Mouse (Mus musculus): ENCODE data around the gene Bbs9. TPM values are rescaled to one million over a fixed set of nuclear protein-coding genes. Genes with fewer than 3 reads are reported as not detected.
A peak's percentile ranks its signal among the peaks of the same experiment; 100 is the strongest.

Gene Bbs9
- polyA plus RNA-seq, 1 experiment from 2014 or later, result 13.4 TPM

- H3K4me1 ChIP-seq (ENCODE audit: control insufficient read depth, insufficient read depth, low read length), result no peaks in the 10 kb centered on the region
- ATAC-seq (ENCODE audit: low read depth) (no peak), DNase-seq (ENCODE audit: low spot score) (no peak)
- H3K9me3 ChIP-seq (ENCODE audit: control insufficient read depth, low read length), result no peaks in the 10 kb centered on the region
- H3K9ac ChIP-seq (ENCODE audit: low read depth, low read length), result no peak overlapping the region
- no peak overlapping the region for H3K4me2 ChIP-seq (ENCODE audit: low read depth, low read length)
- WGBS, result 81% methylated on average over 11 of the region's 11 CpGs
- no peaks in the 10 kb centered on the region for H3K27me3 ChIP-seq (replicated peaks; ENCODE audit: control insufficient read depth, insufficient read depth, low read length)
- no peak overlapping the region for H3K4me3 ChIP-seq (ENCODE audit: low read depth, low read length)
- H3K27ac ChIP-seq (replicated peaks; ENCODE audit: low read depth, low read length), result no peak overlapping the region
- peaks cover 73% of the 10 kb centered on the region for H3K36me3 ChIP-seq (ENCODE audit: control insufficient read depth, insufficient read depth, low read length)
Measured at GRCm38 (mm10) chr9:22457142-22457835, 18.2 kb upstream of the Bbs9 start.

DNA sequence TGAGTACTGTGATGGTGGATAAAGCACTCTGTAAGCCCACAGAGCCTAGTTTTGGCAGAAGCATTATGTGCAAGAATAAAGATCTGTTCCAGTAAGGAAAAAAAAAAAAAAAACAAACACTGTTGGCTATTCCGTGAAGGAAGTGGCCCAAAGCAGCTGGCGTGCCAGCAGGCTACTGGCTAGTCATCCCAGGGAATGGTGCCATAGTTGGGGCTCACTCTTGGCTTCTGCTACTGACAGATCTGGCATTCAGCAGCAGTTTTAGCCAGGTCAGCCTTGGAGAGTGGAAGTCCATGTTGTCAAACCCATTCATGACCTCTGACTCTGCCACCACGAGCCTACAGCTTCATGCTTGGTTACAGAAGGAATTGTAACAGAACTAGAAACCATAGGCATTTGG lies 13.6 kb upstream of the Bbs9 start:
- H3K9me3 ChIP-seq (ENCODE audit: control insufficient read depth, low read length), result no peaks in the 10 kb centered on the region
- H3K27me3 ChIP-seq (replicated peaks; ENCODE audit: control insufficient read depth, insufficient read depth, low read length), result no peaks in the 10 kb centered on the region
- no peak for DNase-seq (ENCODE audit: low spot score)
- peaks cover 35% of the 10 kb centered on the region for H3K36me3 ChIP-seq (ENCODE audit: control insufficient read depth, insufficient read depth, low read length)
- H3K4me3 ChIP-seq (ENCODE audit: low read depth, low read length), result no peak overlapping the region
- H3K4me1 ChIP-seq (ENCODE audit: control insufficient read depth, insufficient read depth, low read length), result 0 out of 2 replicates have a peak, but pooled peaks cover under 1% of the 10 kb centered on the region
- ATAC-seq (ENCODE audit: low read depth), result no peak
- WGBS, result 87% methylated on average over 3 of the region's 3 CpGs
- no peak overlapping the region for H3K9ac ChIP-seq (ENCODE audit: low read depth, low read length)
- H3K27ac ChIP-seq (replicated peaks; ENCODE audit: low read depth, low read length), result no peak overlapping the region
- no peak overlapping the region for H3K4me2 ChIP-seq (ENCODE audit: low read depth, low read length)

DNA sequence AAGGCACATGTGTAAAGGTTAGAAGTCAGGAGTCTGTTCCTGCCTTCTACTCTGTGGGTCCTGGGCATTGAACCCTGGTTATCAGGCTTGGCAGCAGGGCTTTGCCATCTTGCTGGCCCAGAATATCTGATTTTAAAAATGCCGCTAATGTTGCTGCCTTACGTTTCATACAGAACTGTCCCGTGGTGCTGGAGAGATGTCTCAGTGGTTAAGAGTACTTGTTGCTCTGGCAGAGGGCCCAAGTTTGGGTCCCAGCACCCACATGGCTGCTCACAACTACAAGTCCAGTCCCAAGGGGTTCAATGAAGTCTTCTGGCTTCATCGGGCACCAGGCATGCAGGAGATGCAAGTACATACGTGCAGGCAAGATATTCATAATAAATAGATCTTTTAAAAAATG lies 9.3 kb upstream of the Bbs9 start:
- H3K9ac ChIP-seq (ENCODE audit: low read depth, low read length), result no peak overlapping the region
- H3K4me2 ChIP-seq (ENCODE audit: low read depth, low read length), result no peak overlapping the region
- H3K4me1 ChIP-seq (ENCODE audit: control insufficient read depth, insufficient read depth, low read length), result peaks cover 7% of the 10 kb centered on the region; the same call in 1 of the 2 replicates
- no peak for ATAC-seq (ENCODE audit: low read depth)
- WGBS, result 94% methylated on average over 5 of the region's 5 CpGs
- no peaks in the 10 kb centered on the region for H3K27me3 ChIP-seq (replicated peaks; ENCODE audit: control insufficient read depth, insufficient read depth, low read length)
- no peaks in the 10 kb centered on the region for H3K9me3 ChIP-seq (ENCODE audit: control insufficient read depth, low read length)
- no peak overlapping the region for H3K4me3 ChIP-seq (ENCODE audit: low read depth, low read length)
- DNase-seq (ENCODE audit: low spot score), result no peak
- H3K36me3 ChIP-seq (ENCODE audit: control insufficient read depth, insufficient read depth, low read length), result peaks cover 15% of the 10 kb centered on the region; the same call in 1 of the 2 replicates
- H3K27ac ChIP-seq (replicated peaks; ENCODE audit: low read depth, low read length), result no peak overlapping the region

DNA sequence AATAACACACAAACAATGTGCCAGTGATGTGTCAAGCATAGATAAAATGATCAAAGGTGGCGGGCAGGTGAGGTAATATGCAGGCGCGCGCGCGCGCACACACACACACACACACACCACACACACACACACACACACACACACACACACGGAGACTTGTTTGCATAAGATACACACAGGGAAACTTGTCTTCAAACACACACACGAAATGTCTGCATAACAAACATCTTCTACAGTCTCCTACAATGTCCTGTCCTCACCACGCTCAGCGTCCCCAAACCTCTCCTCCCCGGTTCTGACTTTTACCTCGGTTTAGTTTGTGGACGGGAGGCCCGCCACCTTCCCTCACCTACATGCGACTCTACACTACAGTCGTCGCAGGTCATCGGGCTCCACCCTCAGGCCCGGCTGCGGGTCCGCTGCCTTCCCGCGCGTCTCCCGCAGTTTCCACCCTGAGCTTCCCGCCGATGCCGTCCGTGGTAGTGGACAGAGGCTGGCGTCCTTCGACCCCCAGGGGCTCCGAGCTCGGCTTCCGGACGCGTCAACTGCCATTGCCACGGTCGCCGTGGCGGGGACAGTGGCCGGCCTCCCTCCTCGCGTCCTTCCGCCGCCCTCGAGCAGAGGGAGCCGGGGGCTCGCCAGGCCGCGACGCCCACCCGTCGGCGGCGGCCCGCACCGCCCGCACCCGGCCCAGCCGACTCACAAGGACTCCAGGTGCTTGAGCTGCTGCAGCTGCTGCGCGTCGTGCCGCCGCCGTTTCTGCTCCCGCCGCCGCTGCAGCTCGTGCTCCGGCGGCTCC lies 7.9 kb upstream of the Bbs9 start:
- Histone ChIP-seq H3K9ac (ENCODE audit: low read depth, low read length) (peak overlapping the region; percentile 92), H3K27me3 (replicated peaks; ENCODE audit: control insufficient read depth, insufficient read depth, low read length) (no peaks in the 10 kb centered on the region), H3K36me3 (ENCODE audit: control insufficient read depth, insufficient read depth, low read length) (0 out of 2 replicates have a peak, but pooled peaks cover 6% of the 10 kb centered on the region), H3K9me3 (ENCODE audit: control insufficient read depth, low read length) (no peaks in the 10 kb centered on the region), H3K27ac (replicated peaks; ENCODE audit: low read depth, low read length) (peak overlapping the region; percentile 87), H3K4me3 (ENCODE audit: low read depth, low read length) (peak overlapping the region; percentile 82), H3K4me1 (ENCODE audit: control insufficient read depth, insufficient read depth, low read length) (peaks cover 7% of the 10 kb centered on the region; the same call in 1 of the 2 replicates), H3K4me2 (ENCODE audit: low read depth, low read length) (peak overlapping the region; percentile 72)
- WGBS, result under 1% methylated on average over 56 of the region's 73 CpGs
- DNase-seq (ENCODE audit: low spot score), result peak; percentile 34
- peak; percentile 75 for ATAC-seq (ENCODE audit: low read depth)

GRCm38 (mm10) chr9:22468170-22468898 lies 7.2 kb upstream of the Bbs9 start:
- WGBS, result 5% methylated on average over 21 of the region's 43 CpGs
- peak overlapping the region; percentile 82 for H3K4me3 ChIP-seq (ENCODE audit: low read depth, low read length)
- peak overlapping the region; percentile 92 for H3K9ac ChIP-seq (ENCODE audit: low read depth, low read length)
- 0 out of 2 replicates have a peak, but pooled peaks cover 6% of the 10 kb centered on the region for H3K36me3 ChIP-seq (ENCODE audit: control insufficient read depth, insufficient read depth, low read length)
- DNase-seq (ENCODE audit: low spot score), result peak; percentile 93
- H3K4me1 ChIP-seq (ENCODE audit: control insufficient read depth, insufficient read depth, low read length), result peaks cover 7% of the 10 kb centered on the region; the same call in 1 of the 2 replicates
- H3K27me3 ChIP-seq (replicated peaks; ENCODE audit: control insufficient read depth, insufficient read depth, low read length), result no peaks in the 10 kb centered on the region
- H3K9me3 ChIP-seq (ENCODE audit: control insufficient read depth, low read length), result no peaks in the 10 kb centered on the region
- peak overlapping the region; percentile 72 for H3K4me2 ChIP-seq (ENCODE audit: low read depth, low read length)
- ATAC-seq (ENCODE audit: low read depth), result peak; percentile 88
- H3K27ac ChIP-seq (replicated peaks; ENCODE audit: low read depth, low read length), result peak overlapping the region; percentile 87

DNA sequence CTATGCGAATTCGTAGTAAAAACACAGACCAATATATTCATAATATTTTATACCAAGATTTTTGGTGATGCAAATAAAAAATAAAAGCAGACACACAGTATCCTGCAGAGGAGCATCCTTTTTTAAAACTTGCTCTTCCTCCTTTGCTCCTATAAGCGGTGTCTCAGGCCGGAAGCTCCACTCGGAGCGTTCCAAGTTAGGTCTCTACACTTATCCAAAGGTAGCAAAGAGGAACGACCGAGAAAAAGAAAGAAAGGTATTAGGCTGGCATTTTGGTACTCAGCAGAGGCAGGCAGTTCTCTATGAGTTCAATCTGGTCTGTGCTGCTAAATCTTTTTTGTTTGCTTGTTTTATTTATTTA lies 6.6 kb upstream of the Bbs9 start:
- Histone ChIP-seq H3K4me3 (ENCODE audit: low read depth, low read length) (no peak overlapping the region), H3K27ac (replicated peaks; ENCODE audit: low read depth, low read length) (no peak overlapping the region), H3K27me3 (replicated peaks; ENCODE audit: control insufficient read depth, insufficient read depth, low read length) (no peaks in the 10 kb centered on the region), H3K4me1 (ENCODE audit: control insufficient read depth, insufficient read depth, low read length) (peaks cover 7% of the 10 kb centered on the region; the same call in 1 of the 2 replicates), H3K9me3 (ENCODE audit: control insufficient read depth, low read length) (no peaks in the 10 kb centered on the region), H3K9ac (ENCODE audit: low read depth, low read length) (no peak overlapping the region), H3K36me3 (ENCODE audit: control insufficient read depth, insufficient read depth, low read length) (0 out of 2 replicates have a peak, but pooled peaks cover 6% of the 10 kb centered on the region), H3K4me2 (ENCODE audit: low read depth, low read length) (0 out of 2 replicates have a peak overlapping the region, but pooled peaks have one; percentile 72)
- WGBS, result 74% methylated on average over 8 of the region's 8 CpGs
- DNase-seq (ENCODE audit: low spot score), result no peak
- no peak for ATAC-seq (ENCODE audit: low read depth)

- ATAC-seq (ENCODE audit: low read depth) (no peak), DNase-seq (ENCODE audit: low spot score) (no peak)
- H3K9me3 ChIP-seq (ENCODE audit: control insufficient read depth, low read length), result no peaks in the 10 kb centered on the region
- peak within 1 kb of the TSS; percentile 72 for H3K4me2 ChIP-seq (ENCODE audit: low read depth, low read length)
- no peaks in the 10 kb centered on the region for H3K27me3 ChIP-seq (replicated peaks; ENCODE audit: control insufficient read depth, insufficient read depth, low read length)
- H3K36me3 ChIP-seq (ENCODE audit: control insufficient read depth, insufficient read depth, low read length), result 0 out of 2 replicates have a peak, but pooled peaks cover 6% of the 10 kb centered on the region
- peak within 1 kb of the TSS; percentile 87; the same call in 1 of the 2 replicates for H3K27ac ChIP-seq (replicated peaks; ENCODE audit: low read depth, low read length)
- 84% methylated on average over 3 of the region's 3 CpGs for WGBS
- H3K4me3 ChIP-seq (ENCODE audit: low read depth, low read length), result peak within 1 kb of the TSS; percentile 82
- H3K9ac ChIP-seq (ENCODE audit: low read depth, low read length), result peak within 1 kb of the TSS; percentile 92
- peaks cover 7% of the 10 kb centered on the region; the same call in 1 of the 2 replicates for H3K4me1 ChIP-seq (ENCODE audit: control insufficient read depth, insufficient read depth, low read length)
Measured at GRCm38 (mm10) chr9:22469643-22470042, 5.9 kb upstream of the Bbs9 start, which contains the start of gene Rp9. Rp9 (minus strand) TSS chr9:22469743.

- DNase-seq (ENCODE audit: low spot score), result peak; percentile 35
- peak overlapping the region; percentile 62 for H3K9ac ChIP-seq (ENCODE audit: low read depth, low read length)
- no peaks in the 10 kb centered on the region for H3K36me3 ChIP-seq (ENCODE audit: control insufficient read depth, insufficient read depth, low read length)
- ATAC-seq (ENCODE audit: low read depth), result no peak
- H3K4me1 ChIP-seq (ENCODE audit: control insufficient read depth, insufficient read depth, low read length), result peaks cover 6% of the 10 kb centered on the region; the same call in 1 of the 2 replicates
- peak overlapping the region; percentile 54 for H3K4me3 ChIP-seq (ENCODE audit: low read depth, low read length)
- H3K9me3 ChIP-seq (ENCODE audit: control insufficient read depth, low read length), result no peaks in the 10 kb centered on the region
- H3K27me3 ChIP-seq (replicated peaks; ENCODE audit: control insufficient read depth, insufficient read depth, low read length), result no peaks in the 10 kb centered on the region
- H3K27ac ChIP-seq (replicated peaks; ENCODE audit: low read depth, low read length), result no peak overlapping the region; the same call in 1 of the 2 replicates
- peak overlapping the region; percentile 68 for H3K4me2 ChIP-seq (ENCODE audit: low read depth, low read length)
- WGBS, result 5% methylated on average over 10 of the region's 10 CpGs
Measured at GRCm38 (mm10) chr9:22476265-22476664, 750 bp downstream of the Bbs9 start.
